Mouse (Mus musculus) stomach, embryonic 14.5 days (tissue): ENCODE measurements around the gene Fam53b. TPM values are rescaled to one million over a fixed set of nuclear protein-coding genes. Genes with fewer than 3 reads are reported as not detected.

Source experiments
- ATAC-seq: fragments of 200-750 bp; cut with Nextera tagmentation; 2 replicates; pipeline ENCODE4 v1.8.0; 2017; ENCODE audit warnings: low read depth, moderate TSS enrichment; ENCODE audit not compliant: insufficient number of reproducible peaks, insufficient read depth, low FRiP score
- H3K27ac ChIP-seq: fragments of 300-500 bp; sonication (generic); 2 replicates; pipeline ENCODE4 v1.5.1; 2014; ENCODE audit warnings: mild to moderate bottlenecking, low read length, moderate library complexity, mixed read lengths
- H3K27me3 ChIP-seq: fragments of 300-500 bp; sonication (generic); 2 replicates; pipeline ENCODE4 v1.6.1; 2014; ENCODE audit warnings: low read length, control low read depth, mixed read lengths; ENCODE audit not compliant: control insufficient read depth, insufficient read depth
- H3K36me3 ChIP-seq: fragments of 300-500 bp; sonication (generic); 2 replicates; pipeline ENCODE4 v1.6.1; 2014; ENCODE audit warnings: mild to moderate bottlenecking, control low read depth, low read length, moderate library complexity, mixed read lengths; ENCODE audit not compliant: control insufficient read depth, insufficient read depth
- H3K4me1 ChIP-seq: fragments of 300-500 bp; sonication (generic); 2 replicates; pipeline ENCODE4 v1.6.1; 2014; ENCODE audit warnings: low read length, control low read depth, mixed read lengths; ENCODE audit not compliant: control insufficient read depth, insufficient read depth
- H3K4me2 ChIP-seq: fragments of 300-500 bp; sonication (generic); replicated peaks from 2 replicates; pipeline ENCODE4 v1.6.1; 2014; ENCODE audit warnings: low read depth, low read length, control low read depth
- H3K4me3 ChIP-seq: fragments of 300-500 bp; sonication (generic); 2 replicates; pipeline ENCODE4 v1.5.1; 2014; ENCODE audit warnings: low read depth, low read length, control low read depth
- H3K9ac ChIP-seq: fragments of 300-500 bp; sonication (generic); replicated peaks from 2 replicates; pipeline ENCODE4 v1.6.1; 2014; ENCODE audit warnings: low read depth, mild to moderate bottlenecking, control low read depth, low read length, moderate library complexity, mixed read lengths
- H3K9me3 ChIP-seq: fragments of 300-500 bp; sonication (generic); 2 replicates; pipeline ENCODE4 v1.6.1; 2016; ENCODE audit warnings: low read depth, low read length, control low read depth; ENCODE audit not compliant: control insufficient read depth
- WGBS: fragments of 180-500 bp; shearing (Covaris S2); extraction: QIAGEN DNeasy Blood & Tissue Kit; methylation state at CpG from one replicate; pipeline ENCODE4 v1.1.7; 2014; 5-methylcytosine and 5-hydroxymethylcytosine counted together
- polyA plus RNA-seq: library from polyadenylated mRNA; unstranded; fragments of >200 nt; fragmentation: Nextera tagmentation; extraction: Ambion mirVana; gene quantifications from 2 replicates; pipeline ENCODE4 v1.2.1, GENCODE M21; 2014

The Fam53b gene
- polyA plus RNA-seq, 1 experiment from 2014 or later, result 16.4 TPM

GRCm38 (mm10) chr7:132788826-132789225 is 24.9 kb downstream of the Fam53b start:
- H3K4me1 ChIP-seq, result peaks cover 16% of the 10 kb centered on the region; the same call in 1 of the 2 replicates
- H3K27ac ChIP-seq, result no peak overlapping the region
- WGBS, result 93% methylated on average over 13 of the region's 13 CpGs

GRCm38 (mm10) chr7:132787496-132788190 is 26.0 kb downstream of the Fam53b start:
- H3K9me3 ChIP-seq, result no peaks in the 10 kb centered on the region
- peaks cover 15% of the 10 kb centered on the region; the same call in 1 of the 2 replicates for H3K4me1 ChIP-seq
- H3K9ac ChIP-seq, result no peak overlapping the region
- ATAC-seq, result no peak
- no peaks in the 10 kb centered on the region for H3K36me3 ChIP-seq
- no peak overlapping the region for H3K4me2 ChIP-seq
- no peaks in the 10 kb centered on the region for H3K27me3 ChIP-seq
- no peak overlapping the region for H3K27ac ChIP-seq
- WGBS, result 92% methylated on average over 4 of the region's 4 CpGs
- no peak overlapping the region for H3K4me3 ChIP-seq

More at GRCm38 (mm10) chr7:132788826-132789225, 24.9 kb downstream of the Fam53b start:
- Histone ChIP-seq H3K36me3 (no peaks in the 10 kb centered on the region), H3K4me2 (no peak overlapping the region), H3K4me3 (no peak overlapping the region), H3K9ac (no peak overlapping the region), H3K27me3 (no peaks in the 10 kb centered on the region), H3K9me3 (no peaks in the 10 kb centered on the region)
- no peak for ATAC-seq

GRCm38 (mm10) chr7:132787022-132787421 is 26.7 kb downstream of the Fam53b start:
- Histone ChIP-seq H3K4me1 (peaks cover 15% of the 10 kb centered on the region; the same call in 1 of the 2 replicates), H3K4me2 (no peak overlapping the region), H3K27ac (no peak overlapping the region; the same call in 1 of the 2 replicates), H3K4me3 (no peak overlapping the region), H3K36me3 (no peaks in the 10 kb centered on the region), H3K9me3 (no peaks in the 10 kb centered on the region), H3K27me3 (no peaks in the 10 kb centered on the region), H3K9ac (no peak overlapping the region)
- ATAC-seq, result no peak
- WGBS, result 85% methylated on average over 4 of the region's 4 CpGs

DNA sequence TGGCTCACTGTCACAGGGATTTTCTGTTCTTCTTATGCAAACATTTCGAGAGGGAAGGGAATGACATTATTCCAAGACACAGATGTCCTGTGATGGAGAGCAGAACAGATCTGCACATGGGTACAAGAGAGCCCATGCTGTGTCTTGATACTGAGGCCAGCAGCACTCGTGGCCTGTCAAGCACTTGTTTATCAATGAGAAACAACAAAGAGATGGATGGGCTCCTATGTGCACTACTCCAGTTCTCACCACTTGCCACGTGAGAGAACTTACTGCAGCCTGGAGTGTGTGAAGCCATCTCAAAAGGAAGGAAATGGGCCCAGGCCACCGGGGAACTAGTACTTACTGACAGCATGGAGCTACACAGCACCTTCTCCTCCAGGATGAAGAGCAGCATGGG is 27.2 kb downstream of the Fam53b start:
- Histone ChIP-seq H3K4me2 (no peak overlapping the region), H3K36me3 (no peaks in the 10 kb centered on the region), H3K9me3 (no peaks in the 10 kb centered on the region), H3K27ac (no peak overlapping the region; the same call in 1 of the 2 replicates), H3K27me3 (no peaks in the 10 kb centered on the region), H3K4me3 (no peak overlapping the region), H3K4me1 (peaks cover 20% of the 10 kb centered on the region; the same call in 1 of the 2 replicates), H3K9ac (no peak overlapping the region)
- WGBS, result 35% methylated on average over 4 of the region's 4 CpGs
- no peak for ATAC-seq

DNA sequence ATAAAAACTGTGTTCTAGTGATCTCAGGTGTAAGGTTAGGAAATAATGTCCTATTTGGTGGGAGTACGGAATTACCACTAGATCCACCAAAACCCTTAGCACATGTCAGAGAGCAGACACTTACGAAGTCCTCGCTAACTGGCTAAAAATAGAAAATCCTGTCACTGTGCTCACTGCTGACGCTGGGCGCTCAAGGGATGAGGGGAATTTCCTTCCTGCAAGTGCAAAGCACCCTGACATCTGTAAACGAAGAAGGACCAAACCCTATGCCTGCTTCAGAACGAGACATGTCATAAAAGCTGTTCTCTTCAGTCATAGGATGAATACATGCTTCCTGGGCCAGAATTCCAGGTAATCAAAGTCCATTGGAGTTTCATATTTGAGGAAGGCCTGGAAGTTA is 27.7 kb downstream of the Fam53b start:
- WGBS, result 53% methylated on average over 7 of the region's 7 CpGs
- ATAC-seq, result no peak
- H3K36me3 ChIP-seq, result no peaks in the 10 kb centered on the region
- no peak overlapping the region for H3K27ac ChIP-seq
- no peak overlapping the region for H3K9ac ChIP-seq
- H3K9me3 ChIP-seq, result no peaks in the 10 kb centered on the region
- H3K4me2 ChIP-seq, result no peak overlapping the region
- no peak overlapping the region for H3K4me3 ChIP-seq
- H3K4me1 ChIP-seq, result peaks cover 24% of the 10 kb centered on the region; the same call in 1 of the 2 replicates
- H3K27me3 ChIP-seq, result no peaks in the 10 kb centered on the region

- ATAC-seq, result no peak
- H3K4me2 ChIP-seq, result no peak overlapping the region
- H3K9me3 ChIP-seq, result no peaks in the 10 kb centered on the region
- H3K4me1 ChIP-seq, result peaks cover 22% of the 10 kb centered on the region
- 80% methylated on average over 5 of the region's 5 CpGs for WGBS
- no peaks in the 10 kb centered on the region for H3K36me3 ChIP-seq
- H3K9ac ChIP-seq, result no peak overlapping the region
- H3K27me3 ChIP-seq, result no peaks in the 10 kb centered on the region
- no peak overlapping the region for H3K27ac ChIP-seq
- H3K4me3 ChIP-seq, result no peak overlapping the region
These were observed 29.6 kb downstream of the Fam53b start for GRCm38 (mm10) chr7:132784101-132784500.

GRCm38 (mm10) chr7:132781850-132782249 is 31.8 kb downstream of the Fam53b start:
- Histone ChIP-seq H3K36me3 (peaks cover 7% of the 10 kb centered on the region; the same call in 1 of the 2 replicates), H3K4me1 (peaks cover 22% of the 10 kb centered on the region), H3K27me3 (no peaks in the 10 kb centered on the region), H3K27ac (peak overlapping the region; percentile 1; the same call in 1 of the 2 replicates), H3K4me3 (no peak overlapping the region), H3K9ac (no peak overlapping the region), H3K4me2 (no peak overlapping the region), H3K9me3 (no peaks in the 10 kb centered on the region)
- ATAC-seq, result no peak
- 49% methylated on average over 6 of the region's 6 CpGs for WGBS

DNA sequence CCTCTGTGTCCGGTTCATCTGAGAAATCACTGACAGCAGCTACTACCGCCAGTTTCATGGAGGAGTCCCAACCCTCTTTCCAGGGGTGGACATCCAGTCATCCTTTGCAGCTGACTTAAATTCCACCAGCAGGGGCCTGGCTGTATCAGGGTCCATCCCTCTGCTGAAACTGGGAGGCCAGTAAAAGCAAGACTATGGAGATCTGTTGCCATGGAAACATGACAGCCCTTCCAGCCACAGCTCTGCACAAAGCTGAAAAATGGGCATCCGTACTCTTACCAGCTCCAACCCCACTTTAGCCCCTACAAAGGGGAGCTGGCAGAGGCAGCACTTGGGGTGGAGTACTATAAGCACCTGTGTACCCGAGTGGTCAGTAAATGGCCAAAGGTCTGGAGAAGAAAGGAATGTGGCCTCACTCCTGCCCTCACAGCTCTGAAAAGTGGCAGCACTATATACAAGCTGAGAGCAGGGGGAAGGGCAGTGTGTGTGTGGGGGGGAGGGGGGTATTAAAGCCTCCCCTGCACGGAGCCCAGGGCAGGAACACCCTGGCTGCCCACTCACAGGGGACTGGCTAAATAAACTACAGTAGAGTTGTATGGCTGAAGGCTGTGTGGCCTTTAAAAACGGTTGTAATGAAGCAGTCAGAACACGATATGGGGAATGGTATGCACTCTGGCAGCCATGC is 32.4 kb downstream of the Fam53b start:
- no peak for ATAC-seq
- Histone ChIP-seq H3K36me3 (peaks cover 7% of the 10 kb centered on the region; the same call in 1 of the 2 replicates), H3K4me1 (peaks cover 17% of the 10 kb centered on the region), H3K27me3 (no peaks in the 10 kb centered on the region), H3K9ac (no peak overlapping the region), H3K4me3 (no peak overlapping the region), H3K4me2 (no peak overlapping the region), H3K27ac (peak overlapping the region; percentile 1; the same call in 1 of the 2 replicates), H3K9me3 (no peaks in the 10 kb centered on the region)
- WGBS, result 28% methylated on average over 7 of the region's 7 CpGs
